Mouse (Mus musculus): ENCODE measurements around the gene Gm47791. TPM values are rescaled to one million over a fixed set of nuclear protein-coding genes. Genes with fewer than 3 reads are reported as not detected.

Gene Gm47791
- total RNA-seq, 2 experiments from 2014 or later = not detected

DNA sequence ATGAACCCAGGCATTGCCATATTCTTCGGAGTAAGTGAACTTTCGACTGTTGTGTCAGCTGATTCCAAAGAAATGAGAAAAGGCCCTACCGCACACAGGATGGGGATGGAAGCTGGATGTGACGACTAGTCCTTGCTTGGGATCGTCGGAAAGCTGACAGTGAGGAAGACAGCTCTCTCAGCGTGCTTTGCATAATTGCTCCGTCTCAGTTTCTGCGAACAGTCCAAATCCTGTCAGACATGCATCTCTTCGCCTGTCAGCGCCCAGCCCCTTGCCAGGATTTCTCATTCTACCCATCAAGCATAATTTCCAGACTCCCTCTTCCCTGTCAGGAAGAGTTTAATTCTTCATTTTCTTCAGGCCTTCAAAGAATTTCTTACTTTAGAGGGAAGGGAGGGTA is 20.1 kb upstream of the Gm47791 start:
- peak; percentile 31 for DNase-seq
- intact Hi-C loops (cut with DNase I) = no loop called here

DNA sequence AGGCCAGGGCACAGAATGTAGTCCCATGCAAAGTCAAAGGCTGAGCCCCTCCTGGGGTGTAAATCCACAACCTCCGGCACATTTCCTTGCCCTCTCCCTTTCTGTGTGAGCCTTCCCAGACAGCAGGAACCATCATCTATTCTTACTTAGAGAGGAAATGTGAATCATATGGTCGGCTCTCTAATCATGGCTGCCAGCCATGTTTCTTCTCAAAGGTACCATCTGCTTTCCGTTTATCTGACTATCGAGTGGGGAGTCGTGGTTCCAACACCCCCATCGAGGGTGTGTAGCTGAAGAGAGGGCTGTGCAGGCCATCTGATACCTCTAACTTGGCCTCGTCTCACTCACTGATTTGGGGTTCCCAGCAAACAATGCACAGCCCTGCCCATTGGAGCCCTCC is 17.0 kb upstream of the Gm47791 start:
- no peak for DNase-seq
- intact Hi-C loops (cut with DNase I) = loop anchor here (5.0 kb wide), 3 partner anchors 199 to 929 kb away; no protein-coding TSS in a partner anchor

DNA sequence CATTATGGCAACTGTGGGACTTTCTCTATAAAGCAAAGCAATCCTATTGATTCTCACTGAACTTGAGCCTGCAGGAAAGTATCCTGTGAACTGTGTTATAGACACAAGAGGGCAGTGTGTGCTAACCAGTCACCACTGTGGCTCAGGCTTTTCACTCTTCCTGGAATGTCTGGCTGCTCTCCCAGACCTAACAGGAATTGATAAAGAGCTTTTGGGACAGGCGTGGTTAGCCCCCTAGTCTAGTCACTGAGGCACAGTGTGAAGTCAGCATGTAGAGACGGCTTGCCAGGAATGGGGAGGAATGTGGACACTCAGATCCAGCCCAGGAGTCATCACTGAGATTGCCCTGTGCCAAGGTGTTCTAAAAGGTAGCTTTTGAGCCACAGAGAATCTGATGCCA is 16.4 kb upstream of the Gm47791 start:
- intact Hi-C loops (cut with DNase I) = loop anchor here (5.0 kb wide), 3 partner anchors 200 to 930 kb away; no protein-coding TSS in a partner anchor
- peak; percentile 64 for DNase-seq

GRCm38 (mm10) chr1:82785546-82785945 is 14.5 kb upstream of the Gm47791 start:
- no peak for DNase-seq
- intact Hi-C loops (cut with DNase I) = loop anchor here (5.0 kb wide), 3 partner anchors 202 to 932 kb away; no protein-coding TSS in a partner anchor

- intact Hi-C loops (cut with DNase I) = no loop called here
- no peak for DNase-seq
These were observed 12.5 kb upstream of the Gm47791 start for GRCm38 (mm10) chr1:82783559-82783958.

- intact Hi-C loops (cut with DNase I) = no loop called here
- no peak for DNase-seq
These were observed 8.4 kb upstream of the Gm47791 start for GRCm38 (mm10) chr1:82779388-82779966.

DNA sequence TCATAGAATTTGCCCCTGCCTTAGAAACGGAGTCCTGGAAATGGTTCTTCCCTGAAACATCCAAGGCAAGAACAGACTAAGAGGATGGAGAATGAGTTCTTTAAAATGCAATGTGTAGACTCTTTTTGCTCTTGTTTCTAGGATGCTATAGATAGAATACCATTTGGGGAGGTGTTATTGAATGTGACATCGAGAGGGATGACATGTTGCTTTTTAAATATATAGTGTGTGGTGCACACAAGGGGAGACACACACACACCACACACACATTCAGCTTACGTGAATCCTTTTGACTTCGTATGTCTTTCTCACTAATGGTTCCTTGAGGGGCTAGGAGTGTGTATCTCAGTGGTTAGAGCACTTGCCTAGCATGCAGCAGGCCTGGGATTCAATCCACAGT is 4.2 kb upstream of the Gm47791 start:
- DNase-seq = no peak
- intact Hi-C loops (cut with DNase I) = no loop called here

- intact Hi-C loops (cut with DNase I) = no loop called here
- DNase-seq = no peak
These were observed 2.2 kb upstream of the Gm47791 start for GRCm38 (mm10) chr1:82773208-82773607.

GRCm38 (mm10) chr1:82772428-82772827 is 1.4 kb upstream of the Gm47791 start:
- intact Hi-C loops (cut with DNase I) = no loop called here
- no peak for DNase-seq

DNA sequence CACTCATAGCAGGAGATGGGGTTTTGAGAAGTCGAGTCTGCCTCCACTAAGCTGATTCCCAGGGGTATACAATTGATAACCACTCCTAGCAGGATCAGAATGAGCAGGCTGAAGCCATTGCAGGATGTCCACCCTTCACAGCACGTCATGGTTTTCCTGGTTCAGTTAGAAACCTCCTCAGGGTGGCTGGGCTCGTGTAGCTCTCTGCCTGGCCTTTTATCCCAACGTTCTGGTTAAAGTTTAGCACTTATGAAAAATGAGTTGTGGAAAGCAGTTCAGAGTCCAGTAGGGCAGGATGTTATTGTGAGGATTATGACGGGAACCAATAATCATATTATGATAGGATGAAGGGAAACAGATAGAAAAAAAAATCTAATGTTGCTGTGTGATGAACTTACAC is 2.8 kb downstream of the Gm47791 start, which contains the start of gene Tm4sf20:
Gene Tm4sf20, minus strand, starts transcription at position 193 of the 400 bp plus-strand sequence.
- DNase-seq = no peak
- intact Hi-C loops (cut with DNase I) = no loop called here

DNA sequence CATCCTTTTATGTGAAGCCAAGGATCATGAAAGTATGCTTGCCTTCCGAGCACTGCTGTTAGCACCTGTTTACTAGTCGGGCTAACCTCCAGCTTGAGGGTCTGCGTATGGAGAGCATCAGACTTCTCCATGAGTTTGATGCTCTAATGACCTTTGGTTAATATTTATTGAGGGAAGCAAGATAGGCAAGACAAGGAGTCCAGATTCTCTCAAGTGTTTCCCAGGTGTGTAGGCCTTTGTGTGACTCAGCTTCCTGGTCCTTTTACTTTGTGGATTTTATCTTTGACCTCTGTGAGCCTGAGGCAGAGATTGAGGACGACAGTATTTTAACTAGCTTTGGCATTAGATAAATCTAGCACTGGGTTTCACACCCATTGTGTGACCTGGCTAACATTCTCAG is 4.4 kb downstream of the Gm47791 start:
- no peak for DNase-seq
- intact Hi-C loops (cut with DNase I) = no loop called here

- intact Hi-C loops (cut with DNase I) = no loop called here
- DNase-seq = no peak
These were observed 4.8 kb downstream of the Gm47791 start for GRCm38 (mm10) chr1:82766227-82766626.

DNA sequence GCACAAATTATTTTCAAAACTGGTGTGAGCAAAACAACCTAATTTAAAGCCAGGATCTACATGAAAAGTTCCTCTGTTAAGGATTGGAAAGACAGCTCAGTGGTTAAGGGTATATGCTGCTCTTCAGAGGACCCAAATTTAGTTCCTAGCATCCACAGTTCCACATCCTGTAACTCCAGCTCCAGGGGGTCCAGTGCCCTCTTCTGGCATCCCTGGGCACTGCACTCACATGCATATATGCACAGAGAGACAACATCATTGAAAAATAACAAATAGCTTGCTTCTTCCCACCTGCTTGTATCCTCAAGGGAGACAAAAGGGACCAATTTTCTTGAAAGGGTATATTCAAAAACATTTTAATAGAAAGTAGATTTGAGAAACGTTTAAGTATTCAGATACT is 8.8 kb downstream of the Gm47791 start:
- intact Hi-C loops (cut with DNase I) = no loop called here
- no peak for DNase-seq

- DNase-seq = no peak
- intact Hi-C loops (cut with DNase I) = no loop called here
These were observed 9.4 kb downstream of the Gm47791 start for GRCm38 (mm10) chr1:82761454-82762169.

DNA sequence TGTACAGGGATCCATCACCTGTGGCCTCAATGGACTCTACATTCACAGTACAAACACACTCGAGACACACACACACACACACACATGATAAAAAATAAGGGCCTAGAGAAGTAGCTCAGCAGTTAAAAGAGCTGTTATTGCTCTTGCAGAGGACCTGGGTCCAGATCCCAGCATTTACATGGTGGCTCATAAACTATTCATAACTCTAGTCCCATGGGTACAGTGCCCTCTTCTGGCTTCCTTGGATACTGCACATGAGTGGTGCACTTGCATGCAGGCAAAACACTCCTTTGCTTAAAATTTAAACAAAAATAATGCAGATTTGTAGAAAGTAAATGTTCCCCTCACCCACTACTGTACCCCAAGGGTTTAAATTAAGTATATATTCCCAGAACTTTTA is 11.5 kb downstream of the Gm47791 start:
- intact Hi-C loops (cut with DNase I) = no loop called here
- DNase-seq = no peak

- DNase-seq = no peak
- intact Hi-C loops (cut with DNase I) = no loop called here
These were observed 23.2 kb downstream of the Gm47791 start for GRCm38 (mm10) chr1:82747714-82748452.

GRCm38 (mm10) chr1:82746408-82746807 is 24.6 kb downstream of the Gm47791 start:
- no peak for DNase-seq
- intact Hi-C loops (cut with DNase I) = no loop called here

GRCm38 (mm10) chr1:82743962-82744361 is 27.1 kb downstream of the Gm47791 start:
- DNase-seq = no peak
- intact Hi-C loops (cut with DNase I) = no loop called here

GRCm38 (mm10) chr1:82741539-82741938 is 29.5 kb downstream of the Gm47791 start:
- DNase-seq = no peak

DNA sequence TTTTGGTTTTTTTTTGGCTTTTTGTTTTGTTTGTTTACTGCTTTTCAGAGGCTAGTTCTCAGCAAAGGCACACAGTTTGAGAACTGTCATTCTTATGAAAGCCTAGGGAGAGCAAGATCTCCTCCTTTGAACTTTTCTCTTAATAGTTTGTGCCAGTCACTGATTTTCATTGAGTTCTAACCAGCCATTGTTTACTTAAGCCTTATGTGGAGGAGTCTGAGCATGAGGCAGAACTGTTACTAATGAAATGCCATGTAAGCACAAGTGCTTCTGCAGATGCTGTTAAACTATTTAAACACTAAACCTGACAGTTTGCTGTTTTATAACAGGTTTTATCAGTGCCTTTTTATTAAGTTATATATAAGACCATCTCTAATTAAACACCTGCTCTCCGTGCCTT is 33.0 kb downstream of the Gm47791 start:
- intact Hi-C loops (cut with DNase I) = no loop called here

More at GRCm38 (mm10) chr1:82741539-82741938, 29.5 kb downstream of the Gm47791 start:
- intact Hi-C loops (cut with DNase I) = no loop called here

DNA sequence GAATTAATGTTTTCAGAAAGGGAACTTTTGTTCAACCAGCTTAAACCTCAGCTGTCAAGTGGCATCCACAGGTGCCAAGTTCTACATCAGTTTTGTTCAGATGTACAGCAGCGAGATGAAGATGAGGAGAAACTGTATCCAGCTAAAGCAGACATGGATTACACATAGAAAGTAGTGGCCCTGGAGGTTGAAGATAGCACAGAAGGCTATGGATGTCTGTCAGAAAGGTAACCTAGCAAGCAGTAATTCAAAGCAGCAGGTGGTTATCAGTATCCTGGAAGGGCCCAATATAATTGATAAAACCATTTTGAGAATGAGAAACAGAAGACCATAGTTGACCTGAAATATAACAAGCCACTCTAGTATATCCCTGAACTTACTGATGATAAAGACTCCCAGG is 37.7 kb downstream of the Gm47791 start:
- intact Hi-C loops (cut with DNase I) = no loop called here
- DNase-seq = no peak

More for the DNA sequence above, 33.0 kb downstream of the Gm47791 start:
- DNase-seq = no peak

GRCm38 (mm10) chr1:82726482-82726881 is 44.6 kb downstream of the Gm47791 start:
- intact Hi-C loops (cut with DNase I) = no loop called here
- no peak for DNase-seq

Data from left cerebral cortex, postnatal 4 days (tissue).